Mouse (Mus musculus) stomach, embryonic 14.5 days (tissue): Measurements from ENCODE around the gene Gm44503. TPM values are rescaled to one million over a fixed set of nuclear protein-coding genes. Genes with fewer than 3 reads are reported as not detected.

Source experiments
- ATAC-seq: fragments of 200-750 bp; cut with Nextera tagmentation; 2 replicates; pipeline ENCODE4 v1.8.0; 2017; ENCODE audit warnings: low read depth, moderate TSS enrichment; ENCODE audit not compliant: insufficient number of reproducible peaks, insufficient read depth, low FRiP score
- H3K27ac ChIP-seq: fragments of 300-500 bp; sonication (generic); 2 replicates; pipeline ENCODE4 v1.5.1; 2014; ENCODE audit warnings: mild to moderate bottlenecking, low read length, moderate library complexity, mixed read lengths
- H3K27me3 ChIP-seq: fragments of 300-500 bp; sonication (generic); 2 replicates; pipeline ENCODE4 v1.6.1; 2014; ENCODE audit warnings: low read length, control low read depth, mixed read lengths; ENCODE audit not compliant: control insufficient read depth, insufficient read depth
- H3K36me3 ChIP-seq: fragments of 300-500 bp; sonication (generic); 2 replicates; pipeline ENCODE4 v1.6.1; 2014; ENCODE audit warnings: mild to moderate bottlenecking, control low read depth, low read length, moderate library complexity, mixed read lengths; ENCODE audit not compliant: control insufficient read depth, insufficient read depth
- H3K4me1 ChIP-seq: fragments of 300-500 bp; sonication (generic); 2 replicates; pipeline ENCODE4 v1.6.1; 2014; ENCODE audit warnings: low read length, control low read depth, mixed read lengths; ENCODE audit not compliant: control insufficient read depth, insufficient read depth
- H3K4me2 ChIP-seq: fragments of 300-500 bp; sonication (generic); replicated peaks from 2 replicates; pipeline ENCODE4 v1.6.1; 2014; ENCODE audit warnings: low read depth, low read length, control low read depth
- H3K4me3 ChIP-seq: fragments of 300-500 bp; sonication (generic); 2 replicates; pipeline ENCODE4 v1.5.1; 2014; ENCODE audit warnings: low read depth, low read length, control low read depth
- H3K9ac ChIP-seq: fragments of 300-500 bp; sonication (generic); replicated peaks from 2 replicates; pipeline ENCODE4 v1.6.1; 2014; ENCODE audit warnings: low read depth, mild to moderate bottlenecking, control low read depth, low read length, moderate library complexity, mixed read lengths
- H3K9me3 ChIP-seq: fragments of 300-500 bp; sonication (generic); 2 replicates; pipeline ENCODE4 v1.6.1; 2016; ENCODE audit warnings: low read depth, low read length, control low read depth; ENCODE audit not compliant: control insufficient read depth
- WGBS: fragments of 180-500 bp; shearing (Covaris S2); extraction: QIAGEN DNeasy Blood & Tissue Kit; methylation state at CpG from one replicate; pipeline ENCODE4 v1.1.7; 2014; 5-methylcytosine and 5-hydroxymethylcytosine counted together
- polyA plus RNA-seq: library from polyadenylated mRNA; unstranded; fragments of >200 nt; fragmentation: Nextera tagmentation; extraction: Ambion mirVana; gene quantifications from 2 replicates; pipeline ENCODE4 v1.2.1, GENCODE M21; 2014

Gene Gm44503
- not detected in 2 replicates for polyA plus RNA-seq

- H3K9me3 ChIP-seq: no peaks in the 10 kb centered on the region
- peak within 1 kb of the TSS; percentile 48; the same call in 1 of the 2 replicates for H3K27ac ChIP-seq
- H3K36me3 ChIP-seq: no peaks in the 10 kb centered on the region
- ATAC-seq: peak; percentile 87
- no peaks in the 10 kb centered on the region for H3K27me3 ChIP-seq
- no peaks in the 10 kb centered on the region for H3K4me1 ChIP-seq
- H3K9ac ChIP-seq: peak within 1 kb of the TSS; percentile 48
- peak within 1 kb of the TSS; percentile 66 for H3K4me2 ChIP-seq
- 2% methylated on average over 43 of the region's 43 CpGs for WGBS
- peak within 1 kb of the TSS; percentile 46 for H3K4me3 ChIP-seq
These were observed at the start of gene Gm44503, which contains the start of gene Dyx1c1 for GRCm38 (mm10) chr9:72958521-72959450. Gene Gm44503, plus strand, starts transcription at chr9:72958852. Gene Dyx1c1, plus strand, starts transcription at chr9:72958785.

GRCm38 (mm10) chr9:72911381-72911780 lies 47.3 kb upstream of the Gm44503 start:
- ATAC-seq: no peak
- no peak overlapping the region for H3K4me2 ChIP-seq
- no peaks in the 10 kb centered on the region for H3K36me3 ChIP-seq
- no peaks in the 10 kb centered on the region for H3K27me3 ChIP-seq
- no peak overlapping the region for H3K27ac ChIP-seq
- WGBS: 88% methylated on average over 2 of the region's 2 CpGs
- H3K9me3 ChIP-seq: no peaks in the 10 kb centered on the region
- no peak overlapping the region for H3K4me3 ChIP-seq
- H3K9ac ChIP-seq: no peak overlapping the region
- H3K4me1 ChIP-seq: no peaks in the 10 kb centered on the region

- Histone ChIP-seq H3K27ac (no peak overlapping the region), H3K4me1 (no peaks in the 10 kb centered on the region), H3K4me3 (no peak overlapping the region), H3K27me3 (no peaks in the 10 kb centered on the region), H3K9me3 (no peaks in the 10 kb centered on the region), H3K9ac (no peak overlapping the region), H3K4me2 (peak overlapping the region; percentile 18; the same call in 1 of the 2 replicates), H3K36me3 (no peaks in the 10 kb centered on the region)
- no peak for ATAC-seq
- WGBS: 53% methylated on average over 6 of the region's 6 CpGs
These were observed 45.1 kb upstream of the Gm44503 start for GRCm38 (mm10) chr9:72913551-72913950.

- 61% methylated on average over 7 of the region's 7 CpGs for WGBS
- no peak overlapping the region for H3K4me3 ChIP-seq
- no peaks in the 10 kb centered on the region for H3K27me3 ChIP-seq
- H3K4me2 ChIP-seq: no peak overlapping the region
- H3K9ac ChIP-seq: no peak overlapping the region
- H3K36me3 ChIP-seq: no peaks in the 10 kb centered on the region
- no peaks in the 10 kb centered on the region for H3K9me3 ChIP-seq
- H3K4me1 ChIP-seq: no peaks in the 10 kb centered on the region
- ATAC-seq: no peak
- H3K27ac ChIP-seq: no peak overlapping the region
These were observed 42.9 kb upstream of the Gm44503 start for GRCm38 (mm10) chr9:72915728-72916127.

GRCm38 (mm10) chr9:72923068-72923467 lies 35.6 kb upstream of the Gm44503 start:
- Histone ChIP-seq H3K9me3 (no peaks in the 10 kb centered on the region), H3K4me2 (no peak overlapping the region), H3K36me3 (no peaks in the 10 kb centered on the region), H3K27ac (no peak overlapping the region), H3K4me3 (no peak overlapping the region), H3K9ac (no peak overlapping the region), H3K27me3 (no peaks in the 10 kb centered on the region), H3K4me1 (peaks cover 9% of the 10 kb centered on the region; the same call in 1 of the 2 replicates)
- ATAC-seq: no peak
- 79% methylated on average over 3 of the region's 3 CpGs for WGBS

- Histone ChIP-seq H3K36me3 (no peaks in the 10 kb centered on the region), H3K4me1 (peaks cover 9% of the 10 kb centered on the region; the same call in 1 of the 2 replicates), H3K9ac (peak within 1 kb of the TSS; percentile 92), H3K9me3 (no peaks in the 10 kb centered on the region), H3K4me2 (peak within 1 kb of the TSS; percentile 90), H3K27me3 (no peaks in the 10 kb centered on the region), H3K4me3 (peak within 1 kb of the TSS; percentile 57), H3K27ac (peak within 1 kb of the TSS; percentile 87)
- peak; percentile 78 for ATAC-seq
- under 1% methylated on average over 82 of the region's 108 CpGs for WGBS
These were observed 33.4 kb upstream of the Gm44503 start, which contains the start of gene Pygo1 for GRCm38 (mm10) chr9:72925021-72925934. Gene Pygo1, plus strand, starts transcription at chr9:72925645.

GRCm38 (mm10) chr9:72925935-72926258 lies 32.8 kb upstream of the Gm44503 start:
- H3K4me1 ChIP-seq: peaks cover 9% of the 10 kb centered on the region; the same call in 1 of the 2 replicates
- H3K9ac ChIP-seq: peak overlapping the region; percentile 92
- H3K27me3 ChIP-seq: no peaks in the 10 kb centered on the region
- peak overlapping the region; percentile 87 for H3K27ac ChIP-seq
- no peaks in the 10 kb centered on the region for H3K9me3 ChIP-seq
- H3K36me3 ChIP-seq: no peaks in the 10 kb centered on the region
- under 1% methylated on average over 20 of the region's 20 CpGs for WGBS
- 0 out of 2 replicates have a peak, but pooled peaks have one; percentile 38 for ATAC-seq
- peak overlapping the region; percentile 57 for H3K4me3 ChIP-seq
- peak overlapping the region; percentile 90 for H3K4me2 ChIP-seq
